Mouse (Mus musculus): ENCODE results near the gene Prr14. TPM values are rescaled to one million over a fixed set of nuclear protein-coding genes. Genes with fewer than 3 reads are reported as not detected.
"Not testable (repeated sequence)": the region's sequence is repeated elsewhere in the genome, so short reads cannot be mapped to it uniquely, and the experiment has no call there.

The Prr14 gene
- total RNA-seq (2021) = 10 to 100 TPM; 27.2 to 32.5 TPM
- long read RNA-seq, experiment 1, transcript Prr14-201 (11 exons, 2,402 nt) = major isoform, 5 of 17 reads
- long read RNA-seq, experiment 1, partial matches to known transcripts = 6 of 17 reads
- long read RNA-seq, experiment 1, other reads (novel, unspliced or antisense) = 5 of 17 reads
- long read RNA-seq, experiment 2, partial matches to known transcripts = 5 of 18 reads
- long read RNA-seq, experiment 2, other reads (novel, unspliced or antisense) = 8 of 18 reads

DNA sequence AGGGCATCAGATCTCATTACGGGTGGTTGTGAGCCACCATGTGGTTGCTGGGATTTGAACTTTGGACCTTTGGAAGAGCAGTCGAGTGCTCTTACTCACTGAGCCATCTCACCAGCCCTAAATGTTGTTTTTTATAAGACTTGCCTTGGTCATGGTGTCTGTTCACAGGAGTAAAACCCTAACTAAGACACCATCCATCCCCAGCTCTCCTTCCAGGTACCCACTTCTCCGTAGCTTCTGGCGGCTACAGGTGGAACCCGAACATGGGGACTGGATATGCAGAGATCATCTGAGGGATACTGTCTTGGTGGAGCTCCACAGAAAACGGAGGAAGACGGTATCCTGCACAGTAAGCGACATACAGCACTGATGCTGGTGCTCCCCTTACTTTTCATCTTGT lies at the start of gene Prr14:
Gene Prr14 (plus strand): TSS at position 301 of the 400 bp plus-strand sequence.
- intact Hi-C loops (cut with DNase I) = not testable (repeated sequence)

DNA sequence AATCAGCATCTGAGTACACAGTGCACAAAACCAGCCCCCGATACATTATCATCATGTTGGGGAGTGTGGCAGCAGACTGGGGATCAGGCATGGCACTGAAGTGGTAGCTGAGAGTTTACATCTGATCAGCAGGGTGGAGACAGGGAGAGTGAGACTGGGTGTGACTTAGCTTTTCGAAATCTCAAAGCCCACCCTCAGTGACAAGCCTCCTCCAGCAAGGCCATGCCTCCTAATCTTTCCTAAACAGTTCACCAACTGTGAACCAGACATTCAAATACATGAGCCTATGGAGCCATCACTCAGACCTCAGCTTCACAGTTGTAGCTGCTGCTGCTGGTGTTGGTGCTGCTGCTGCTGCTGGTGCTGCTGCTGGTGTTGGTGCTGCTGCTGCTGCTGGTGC lies 48.0 kb upstream of the Prr14 start:
- intact Hi-C loops (cut with DNase I) = no loop called here
- DNase-seq (ENCODE audit: low spot score in 2 of 2) = no peak

More for the DNA sequence above, at the start of gene Prr14:
- DNase-seq (ENCODE audit: low spot score in 2 of 2) = not testable (repeated sequence)

- intact Hi-C loops (cut with DNase I) = no loop called here
- peak; percentile 91 to 92 for DNase-seq (ENCODE audit: low spot score in 2 of 2)
These were observed 37.8 kb upstream of the Prr14 start, which contains the start of gene Zfp688 for GRCm38 (mm10) chr7:127421388-127422191. TSS of gene Zfp688 (minus strand) at chr7:127422068.

GRCm38 (mm10) chr7:127422247-127422646 lies 37.2 kb upstream of the Prr14 start:
- DNase-seq (ENCODE audit: low spot score in 2 of 2) = peak; percentile 42 to 57
- intact Hi-C loops (cut with DNase I) = no loop called here

- DNase-seq (ENCODE audit: low spot score in 2 of 2) = no peak
- intact Hi-C loops (cut with DNase I) = no loop called here
These were observed 34.1 kb upstream of the Prr14 start for GRCm38 (mm10) chr7:127425291-127425690.

DNA sequence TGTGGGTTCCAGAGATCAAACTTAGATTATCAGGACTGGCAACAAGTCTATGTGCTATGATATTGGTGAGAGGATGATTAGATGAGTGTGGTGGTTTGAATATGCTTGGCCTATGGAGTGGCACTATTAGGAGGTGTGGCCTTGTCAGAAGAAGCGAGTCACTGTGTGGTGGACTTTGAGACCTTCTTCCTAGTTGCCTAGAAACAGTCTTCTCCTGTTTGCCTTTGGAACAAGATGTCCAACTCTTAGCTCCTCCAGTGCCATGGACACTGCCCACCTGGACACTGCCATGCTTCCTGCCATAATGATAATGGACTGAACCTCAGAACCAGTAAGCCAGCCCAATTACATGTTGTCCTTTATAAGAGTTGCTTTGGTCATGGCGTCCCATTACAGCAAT lies 33.5 kb upstream of the Prr14 start:
- intact Hi-C loops (cut with DNase I) = no loop called here
- DNase-seq (ENCODE audit: low spot score in 2 of 2) = no peak

GRCm38 (mm10) chr7:127426354-127426753 lies 33.1 kb upstream of the Prr14 start:
- intact Hi-C loops (cut with DNase I) = no loop called here
- no peak for DNase-seq (ENCODE audit: low spot score in 2 of 2)

DNA sequence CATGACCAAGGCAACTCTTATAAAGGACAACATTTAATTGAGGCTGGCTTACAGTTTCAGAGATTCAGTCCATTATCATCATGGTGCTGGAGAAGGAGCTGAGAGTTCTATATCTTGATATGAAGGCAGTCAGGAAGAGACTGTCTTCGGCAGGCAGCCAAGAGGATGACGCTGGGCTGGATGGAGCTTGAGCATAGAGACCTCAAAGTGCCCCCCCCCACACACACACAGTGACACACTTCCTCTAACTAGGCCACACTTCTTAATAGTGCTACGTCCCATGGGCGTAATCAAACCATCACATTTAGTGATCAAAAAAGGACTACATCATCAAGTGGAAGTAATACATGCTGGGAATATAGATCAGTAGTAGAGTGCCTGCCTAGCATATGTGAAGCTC lies 24.2 kb upstream of the Prr14 start:
- intact Hi-C loops (cut with DNase I) = no loop called here
- no peak for DNase-seq (ENCODE audit: low spot score in 2 of 2)

GRCm38 (mm10) chr7:127437724-127438123 lies 21.7 kb upstream of the Prr14 start:
- intact Hi-C loops (cut with DNase I) = no loop called here
- DNase-seq (ENCODE audit: low spot score in 2 of 2) = no peak

DNA sequence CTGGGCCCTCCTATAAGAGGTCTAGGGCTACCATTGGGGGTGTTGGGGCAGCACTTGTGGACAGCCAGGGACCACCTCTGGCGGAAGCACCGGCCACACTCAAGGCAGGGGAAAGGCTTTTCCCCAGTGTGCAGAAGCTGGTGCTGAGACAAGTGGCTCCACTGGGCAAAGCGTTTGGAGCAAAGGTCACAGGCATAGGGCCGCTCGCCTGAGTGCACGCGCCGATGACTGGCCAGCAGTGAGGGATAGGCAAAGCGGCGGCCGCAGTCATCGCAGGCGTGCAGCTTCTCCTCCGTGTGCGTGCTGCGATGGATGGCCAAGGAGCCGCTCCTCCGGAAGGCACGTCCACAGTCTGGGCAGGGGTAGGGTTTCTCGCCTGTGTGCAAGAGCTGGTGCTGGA lies 15.4 kb upstream of the Prr14 start:
- intact Hi-C loops (cut with DNase I) = no loop called here
- DNase-seq (ENCODE audit: low spot score in 2 of 2) = no peak

- DNase-seq (ENCODE audit: low spot score in 2 of 2) = peak; percentile 97 to 98
- intact Hi-C loops (cut with DNase I) = no loop called here
These were observed 10.7 kb upstream of the Prr14 start, which contains the start of gene Zfp689 for GRCm38 (mm10) chr7:127448521-127449300. TSS of gene Zfp689 (minus strand) at chr7:127449158.

- no peak for DNase-seq (ENCODE audit: low spot score in 2 of 2)
- intact Hi-C loops (cut with DNase I) = no loop called here
These were observed 9.4 kb upstream of the Prr14 start for GRCm38 (mm10) chr7:127449966-127450365.

- intact Hi-C loops (cut with DNase I) = no loop called here
These were observed 6.4 kb upstream of the Prr14 start for GRCm38 (mm10) chr7:127453056-127453455.

DNA sequence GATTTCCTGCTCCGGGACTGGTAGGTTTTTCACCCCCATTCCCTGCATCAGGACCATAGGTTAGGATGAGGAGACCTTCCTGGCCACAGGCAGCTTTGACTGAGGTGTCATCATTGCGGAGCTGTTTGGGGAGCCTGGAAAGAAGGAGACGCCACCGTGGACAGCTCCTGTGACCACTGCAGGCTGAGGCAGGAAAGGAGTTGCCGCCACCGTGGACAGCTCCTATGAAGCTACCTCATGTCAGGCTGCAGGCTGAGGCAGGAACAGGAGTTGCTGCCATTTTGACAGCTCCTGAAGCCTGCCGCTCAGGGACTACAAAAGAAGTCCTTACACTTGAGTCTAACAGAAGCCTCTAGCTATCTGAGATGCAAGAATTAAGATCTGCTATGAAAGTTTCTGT lies 4.5 kb upstream of the Prr14 start:
- DNase-seq (ENCODE audit: low spot score in 2 of 2) = no peak
- intact Hi-C loops (cut with DNase I) = no loop called here

More at GRCm38 (mm10) chr7:127453056-127453455, 6.4 kb upstream of the Prr14 start:
- DNase-seq (ENCODE audit: low spot score in 2 of 2) = no peak

DNA sequence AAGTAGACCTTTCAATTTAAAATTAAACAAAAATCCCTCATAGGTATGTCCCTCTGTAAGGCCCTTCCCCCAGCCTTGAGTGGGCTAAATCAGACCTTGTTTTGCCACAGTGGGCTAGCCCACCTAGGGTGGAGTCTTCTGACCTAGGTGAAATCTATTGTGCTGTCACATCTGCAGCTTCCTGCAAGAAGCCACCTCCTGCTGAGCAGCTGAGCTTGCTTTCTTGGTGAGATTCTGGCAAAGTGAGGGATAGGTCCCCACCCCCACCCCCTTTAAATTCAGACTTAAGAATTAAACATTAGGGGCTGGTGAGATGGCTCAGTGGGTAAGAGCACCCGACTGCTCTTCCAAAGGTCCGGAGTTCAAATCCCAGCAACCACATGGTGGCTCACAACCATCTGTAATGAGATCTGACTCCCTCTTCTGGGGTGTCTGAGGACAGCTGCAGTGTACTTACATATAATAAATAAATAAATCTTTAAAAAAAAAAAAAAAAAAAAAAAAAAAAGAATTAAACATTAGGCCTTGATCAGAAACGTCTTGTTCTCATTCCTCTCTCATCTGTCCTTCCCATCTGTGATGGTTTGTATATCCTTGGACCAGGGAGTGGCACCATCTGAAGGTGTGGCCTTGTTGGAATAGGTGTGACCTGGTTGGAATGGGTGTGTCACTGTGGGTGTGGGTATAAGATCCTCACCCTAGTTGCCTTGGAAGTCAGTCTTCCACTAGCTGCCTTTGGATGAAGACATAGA lies 864 bp upstream of the Prr14 start:
- intact Hi-C loops (cut with DNase I); DNase-seq (ENCODE audit: low spot score in 2 of 2): not testable (repeated sequence)

DNA sequence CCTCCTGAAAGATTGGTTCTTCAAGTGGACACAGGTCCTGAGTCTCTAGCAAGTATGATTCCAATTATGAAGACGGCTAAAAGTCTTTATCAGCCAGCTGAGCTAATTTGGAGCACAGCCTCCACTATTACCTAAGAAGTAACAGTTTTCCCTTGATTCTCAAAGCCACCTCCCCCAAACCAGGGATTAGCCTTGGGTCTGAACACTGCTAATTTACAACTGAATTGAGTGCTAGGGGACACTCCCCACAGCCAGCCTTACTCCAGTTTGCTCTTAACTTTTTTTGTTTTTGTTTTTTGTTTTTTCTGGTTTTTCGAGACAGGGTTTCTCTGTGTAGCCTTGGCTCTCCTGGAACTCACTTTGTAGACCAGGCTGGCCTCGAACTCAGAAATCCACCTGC lies 5.8 kb downstream of the Prr14 start:
- intact Hi-C loops (cut with DNase I) = no loop called here

GRCm38 (mm10) chr7:127465670-127466069 lies 6.3 kb downstream of the Prr14 start:
- intact Hi-C loops (cut with DNase I); DNase-seq (ENCODE audit: low spot score in 2 of 2): not testable (repeated sequence)

More for the DNA sequence above, 5.8 kb downstream of the Prr14 start:
- no peak for DNase-seq (ENCODE audit: low spot score in 2 of 2)

- DNase-seq (ENCODE audit: low spot score in 2 of 2) = no peak
- intact Hi-C loops (cut with DNase I) = no loop called here
These were observed 7.2 kb downstream of the Prr14 start for GRCm38 (mm10) chr7:127466606-127467005.
